Mouse (Mus musculus) 3134 (cell line): ENCODE results near the gene Pcnx2.

Experiments used
- DNase-seq: peaks from one replicate; pipeline ENCODE4 v3.0.0-alpha.2; 2011; ENCODE audit warnings: low spot score; ENCODE audit not compliant: insufficient read length; ENCODE audit errors: extremely low read depth

Gene Pcnx2

DNA sequence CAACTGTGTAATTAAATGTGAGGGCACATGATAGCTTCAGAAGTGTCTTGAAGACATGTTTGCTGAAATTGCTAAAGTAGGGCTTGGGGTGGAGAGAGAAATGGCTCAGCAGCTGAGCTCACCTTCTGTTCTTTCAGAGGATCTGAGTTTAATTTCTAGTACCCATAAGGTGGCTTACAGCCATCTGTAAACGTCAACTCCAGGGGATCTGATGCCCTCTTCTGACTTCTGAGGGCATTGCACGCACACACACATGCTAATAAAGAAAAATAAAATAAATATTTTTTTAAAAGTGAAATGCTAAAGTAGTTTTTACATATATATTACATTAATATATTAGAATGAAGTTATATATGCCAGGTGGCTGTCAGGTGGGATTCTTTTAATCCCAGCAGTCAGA is 3.0 kb upstream of the Pcnx2 start:
- DNase-seq = no peak

DNA sequence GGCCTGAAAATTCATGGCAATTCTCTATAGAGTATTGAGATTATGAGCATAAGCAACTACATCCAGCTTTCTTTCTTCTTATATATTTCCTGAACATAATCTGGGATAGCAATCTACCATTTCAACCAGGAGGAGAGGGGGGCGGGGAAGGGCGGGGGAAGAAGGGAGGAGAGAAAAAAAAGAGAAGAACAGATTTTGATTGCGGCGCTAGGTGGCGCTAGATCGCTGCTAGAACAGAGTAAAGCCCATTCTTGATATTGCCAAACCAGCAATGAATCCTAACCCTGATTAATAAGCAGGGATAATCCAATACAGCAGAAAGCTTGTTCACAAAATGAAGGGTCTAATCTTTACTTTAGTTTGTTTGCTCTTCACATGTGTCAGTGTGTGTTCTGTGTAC is 782 bp upstream of the Pcnx2 start:
- DNase-seq = no peak

DNA sequence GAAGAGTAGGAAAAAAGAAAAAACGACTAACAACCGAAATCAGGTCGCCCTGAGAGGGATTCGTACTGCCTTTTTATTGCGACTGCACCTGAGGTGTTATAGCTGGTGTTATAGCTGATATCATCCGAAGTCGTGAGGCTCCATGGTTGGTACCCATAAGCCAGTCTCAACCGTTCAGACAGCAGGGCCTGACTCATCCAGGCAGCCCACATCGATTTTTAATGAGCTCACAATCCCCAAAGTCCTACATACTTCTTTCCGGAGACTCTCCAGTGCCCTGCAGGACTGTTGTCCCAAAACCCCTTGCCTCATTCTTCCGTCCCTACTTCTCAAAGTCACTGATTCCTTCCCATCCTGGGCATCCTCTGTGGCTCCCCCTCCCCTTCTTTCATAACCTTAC is 729 bp downstream of the Pcnx2 start:
- DNase-seq = no peak

DNA sequence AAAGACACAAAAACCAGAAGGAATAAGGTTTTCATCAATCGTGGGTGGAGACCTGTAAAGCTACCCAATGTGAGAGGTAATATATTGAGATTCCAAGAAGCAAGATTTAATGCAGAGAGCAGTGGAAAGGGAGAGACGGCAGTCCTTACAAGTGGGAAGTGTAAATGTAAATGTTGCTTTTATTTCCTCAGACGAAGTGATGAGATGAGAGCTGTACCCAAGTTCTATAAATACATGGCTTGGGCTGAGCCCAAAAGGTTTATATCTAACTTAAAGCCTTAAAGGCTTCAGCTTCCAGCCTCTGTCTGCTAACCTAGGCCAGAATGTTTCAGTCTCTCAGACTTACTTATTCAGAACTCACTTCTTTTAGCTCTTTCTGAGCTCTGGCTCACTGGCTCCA is 8.2 kb downstream of the Pcnx2 start:
- DNase-seq = no peak

- no peak for DNase-seq
Measured at GRCm38 (mm10) chr8:125887549-125887948, 10.6 kb downstream of the Pcnx2 start.

DNA sequence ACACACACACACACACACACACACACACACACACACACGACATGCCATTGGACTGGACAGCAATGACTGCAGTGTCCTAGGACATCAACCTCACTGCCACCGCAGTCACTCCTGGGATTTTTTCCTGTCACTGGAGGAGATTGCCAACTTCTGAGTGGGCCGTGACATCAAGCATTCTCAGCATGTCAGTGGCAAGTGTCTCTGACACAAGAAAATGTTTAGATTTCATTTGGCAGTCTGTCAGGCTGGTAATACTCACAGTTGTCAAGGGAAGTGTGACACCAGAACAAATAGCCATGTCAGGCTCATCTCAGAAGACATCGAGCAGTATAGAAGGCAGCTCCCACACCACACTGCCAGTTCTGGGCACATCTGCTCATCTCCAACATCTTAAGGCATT is 17.7 kb downstream of the Pcnx2 start:
- no peak for DNase-seq

DNA sequence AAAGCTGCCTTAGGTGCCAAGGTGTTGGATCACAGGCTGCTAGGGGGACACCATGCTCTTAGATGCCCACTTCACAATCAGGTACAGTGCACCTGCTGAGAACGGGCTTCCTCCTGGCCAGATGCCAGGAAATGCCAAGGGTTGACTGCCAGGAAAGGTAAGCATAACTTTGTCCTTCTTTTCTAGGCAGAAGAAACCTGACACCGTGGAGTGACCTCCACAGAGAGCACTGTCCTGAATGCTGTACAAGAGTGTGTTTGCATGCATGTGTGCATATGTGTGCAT is 24.9 kb downstream of the Pcnx2 start:
- DNase-seq = no peak

DNA sequence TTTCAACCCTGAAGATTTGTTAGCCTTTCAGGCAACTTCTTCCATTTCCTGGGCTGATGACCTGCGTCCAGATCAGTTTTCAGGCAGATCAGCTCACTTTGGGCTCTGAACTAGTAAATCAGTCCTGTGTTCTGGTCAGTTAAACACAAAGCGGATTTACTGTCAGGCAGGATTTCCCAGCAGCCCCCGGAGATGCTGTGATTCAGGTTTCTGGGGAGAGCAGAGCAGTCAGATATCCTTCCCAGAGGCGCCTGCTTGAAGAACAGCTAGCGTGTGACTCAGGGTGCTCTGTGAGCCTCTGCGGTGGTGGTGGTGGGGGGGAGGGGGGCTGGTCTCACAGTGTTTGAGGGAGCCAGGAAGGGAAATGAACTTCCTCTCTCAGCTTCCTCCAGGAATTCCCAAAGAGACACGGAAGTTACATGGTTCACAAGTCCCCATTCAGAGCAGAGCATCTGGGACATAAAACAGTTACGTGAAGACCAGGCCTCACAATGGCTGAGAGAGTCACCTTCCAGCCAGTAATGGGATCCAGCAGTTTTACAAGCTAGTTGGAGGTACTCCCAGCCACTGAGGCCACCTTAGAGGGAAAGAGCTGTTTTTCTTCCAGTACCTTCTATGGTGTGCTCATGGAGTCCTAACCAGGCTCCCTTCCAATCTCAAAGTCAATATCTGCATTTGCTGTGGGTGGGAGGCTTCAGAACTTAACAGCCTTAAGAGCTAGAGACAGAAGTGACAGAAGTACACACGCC is 25.4 kb downstream of the Pcnx2 start:
- DNase-seq = no peak

GRCm38 (mm10) chr8:125870821-125871321 is 27.2 kb downstream of the Pcnx2 start:
- peak; percentile 16 for DNase-seq

GRCm38 (mm10) chr8:125870179-125870702 is 27.9 kb downstream of the Pcnx2 start:
- no peak for DNase-seq

- no peak for DNase-seq
Measured at GRCm38 (mm10) chr8:125869739-125870138, 28.4 kb downstream of the Pcnx2 start.

DNA sequence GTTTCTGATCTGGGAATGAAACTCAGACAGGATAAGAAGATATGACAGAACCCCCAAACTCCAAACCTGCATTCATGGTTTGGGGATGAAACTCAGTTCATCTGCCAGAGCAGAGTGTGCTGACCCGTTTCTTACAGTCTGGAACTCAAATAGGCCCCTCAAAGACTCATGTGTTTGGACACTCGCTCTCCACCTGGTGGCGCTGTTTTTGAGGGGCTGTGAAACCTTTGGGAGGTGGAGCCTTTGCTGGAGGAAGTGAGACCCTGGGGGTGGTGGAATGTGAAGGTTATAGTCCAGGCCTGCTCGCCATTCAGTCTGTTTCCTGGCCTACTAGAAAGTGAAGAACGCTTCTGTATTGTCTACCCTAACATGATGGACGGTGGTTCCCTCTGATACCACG is 29.6 kb downstream of the Pcnx2 start:
- no peak for DNase-seq

GRCm38 (mm10) chr8:125866125-125866524 is 32.0 kb downstream of the Pcnx2 start:
- DNase-seq = no peak

- no peak for DNase-seq
Measured at GRCm38 (mm10) chr8:125857251-125857650, 40.9 kb downstream of the Pcnx2 start.

DNA sequence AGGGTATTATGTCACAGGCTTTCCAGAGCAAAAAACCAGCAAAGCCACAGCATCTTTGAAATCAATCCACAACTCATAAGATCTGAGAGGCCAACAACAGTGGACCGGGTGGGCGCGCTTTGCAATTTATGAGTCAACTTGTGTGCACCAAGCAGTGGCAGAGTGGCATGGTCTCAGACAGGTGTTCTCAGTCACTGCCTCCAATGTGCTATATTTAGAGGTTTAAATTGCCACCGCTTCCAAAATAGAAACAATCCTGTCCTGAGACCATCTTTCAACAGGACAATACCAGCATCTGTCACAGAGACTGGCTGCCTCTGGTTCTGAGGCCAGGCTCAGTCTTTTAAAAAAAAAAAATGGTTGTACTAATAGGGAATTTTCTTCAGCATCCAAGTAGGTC is 42.0 kb downstream of the Pcnx2 start:
- DNase-seq = no peak

- no peak for DNase-seq
Measured at GRCm38 (mm10) chr8:125854379-125854778, 43.7 kb downstream of the Pcnx2 start.

GRCm38 (mm10) chr8:125853300-125853699 is 44.8 kb downstream of the Pcnx2 start:
- DNase-seq = no peak

- no peak for DNase-seq
Measured at GRCm38 (mm10) chr8:125849181-125849580, 48.9 kb downstream of the Pcnx2 start.

- no peak for DNase-seq
Measured at GRCm38 (mm10) chr8:125847842-125848241, 50.3 kb downstream of the Pcnx2 start.

DNA sequence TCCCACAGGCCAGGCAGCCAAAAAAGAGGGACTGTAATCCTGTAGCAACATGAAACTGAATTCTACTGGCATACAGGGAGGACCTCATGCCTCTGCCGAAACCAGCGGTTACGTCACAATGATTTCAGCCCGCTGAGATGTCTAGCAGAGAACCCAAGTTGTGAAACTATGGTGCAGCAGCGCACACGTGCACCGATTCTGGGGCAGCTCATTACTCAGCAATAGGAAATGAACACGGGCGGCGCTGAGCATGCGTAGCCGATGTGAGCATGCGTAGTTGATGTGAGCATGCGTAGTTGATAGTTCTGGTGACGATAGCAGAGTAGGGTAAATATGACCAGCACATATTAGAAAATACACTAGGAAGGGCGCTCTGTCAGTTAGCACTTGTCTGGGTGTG is 52.8 kb downstream of the Pcnx2 start:
- no peak for DNase-seq

GRCm38 (mm10) chr8:125843122-125843836 is 54.8 kb downstream of the Pcnx2 start:
- no peak for DNase-seq

- DNase-seq = no peak
Measured at GRCm38 (mm10) chr8:125842158-125842557, 56.0 kb downstream of the Pcnx2 start.
